Mouse (Mus musculus) myocyte (in vitro differentiated cells): ENCODE measurements around the gene Cdh5.

Experiments
- MYOG ChIP-seq, 3 experiments: IDR thresholded peaks; one replicate each; pipeline ENCODE4 v1.6.1; 2011; ENCODE audit warnings: control low read depth in 2 of 3, low read depth in 2 of 3, mild to moderate bottlenecking in 2 of 3; ENCODE audit not compliant: insufficient read length in 2 of 3, control insufficient read depth in 1 of 3, insufficient read depth in 1 of 3
- POLR2A ChIP-seq: IDR thresholded peaks from one replicate; pipeline ENCODE4 v1.6.1; 2011; ENCODE audit warnings: low read depth, mild to moderate bottlenecking, control low read depth, moderate library complexity; ENCODE audit not compliant: insufficient read length

DNA sequence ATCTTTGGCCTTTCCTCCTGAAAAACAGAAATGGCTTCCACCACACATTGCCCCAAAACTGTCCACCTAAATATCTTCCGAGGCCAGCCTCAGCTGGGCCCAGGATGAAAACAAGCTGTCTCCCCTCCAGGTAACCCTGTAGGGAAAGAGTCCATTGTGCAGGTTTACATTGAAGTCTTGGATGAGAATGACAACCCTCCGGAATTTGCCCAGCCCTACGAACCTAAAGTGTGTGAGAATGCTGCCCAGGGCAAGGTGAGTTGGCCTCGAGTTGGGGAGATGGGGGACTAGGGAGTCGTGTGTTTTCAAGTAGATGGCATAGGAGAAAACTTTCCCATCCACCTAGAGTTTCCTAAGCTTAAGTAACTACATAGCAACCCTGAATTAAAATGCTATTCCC lies 36.2 kb downstream of the Cdh5 start:
- TF ChIP-seq MYOG (IDR thresholded peaks at IDR 0.05; ENCODE audit: control insufficient read depth in 1 of 3, insufficient read depth in 1 of 3, insufficient read length in 2 of 3, low read depth in 2 of 3) (no peak), POLR2A (no peak)
